Mouse (Mus musculus): ENCODE results near the gene Atxn7l3.
A peak's percentile ranks its signal among the peaks of the same experiment; 100 is the strongest.

Atxn7l3 gene

GRCm38 (mm10) chr11:102318576-102319409 is 22.4 kb upstream of the Atxn7l3 start:
- peak; percentile 42 to 62 for DNase-seq

DNA sequence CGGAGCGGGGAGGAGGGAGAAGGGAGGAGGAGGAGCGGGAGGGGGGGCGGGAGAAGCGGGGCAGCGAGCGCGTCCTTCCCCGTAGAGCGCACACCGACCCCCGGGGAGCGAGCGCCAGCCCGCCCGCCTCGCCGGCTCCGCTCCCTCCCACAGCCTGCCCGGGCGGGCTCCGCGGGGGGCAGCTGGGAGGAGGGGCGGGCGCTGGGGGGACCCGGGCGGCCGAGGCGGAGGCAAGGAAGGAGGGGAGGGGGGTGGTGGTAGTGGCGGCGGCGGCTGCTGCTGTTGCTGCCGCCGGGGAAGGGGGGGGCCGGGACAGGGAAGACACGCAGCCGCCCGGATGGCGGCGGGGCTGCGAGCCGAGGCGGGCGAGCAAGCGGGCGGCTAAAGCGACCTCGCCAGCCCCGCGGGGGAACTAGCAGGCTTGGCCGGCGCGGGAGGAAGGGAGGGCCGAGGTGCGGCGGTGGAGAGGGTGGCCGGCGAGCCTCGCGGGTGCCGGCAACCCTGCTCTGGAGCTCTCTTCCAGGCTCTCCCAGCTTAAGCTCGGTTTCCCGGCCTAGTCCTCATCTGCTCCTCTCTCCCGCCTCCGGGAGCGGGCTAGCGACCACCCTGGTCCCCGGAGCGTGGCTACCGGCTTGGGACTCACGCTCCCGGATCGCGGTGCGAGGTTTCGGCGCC is 21.6 kb upstream of the Atxn7l3 start:
- DNase-seq: peak; percentile 77 to 80

DNA sequence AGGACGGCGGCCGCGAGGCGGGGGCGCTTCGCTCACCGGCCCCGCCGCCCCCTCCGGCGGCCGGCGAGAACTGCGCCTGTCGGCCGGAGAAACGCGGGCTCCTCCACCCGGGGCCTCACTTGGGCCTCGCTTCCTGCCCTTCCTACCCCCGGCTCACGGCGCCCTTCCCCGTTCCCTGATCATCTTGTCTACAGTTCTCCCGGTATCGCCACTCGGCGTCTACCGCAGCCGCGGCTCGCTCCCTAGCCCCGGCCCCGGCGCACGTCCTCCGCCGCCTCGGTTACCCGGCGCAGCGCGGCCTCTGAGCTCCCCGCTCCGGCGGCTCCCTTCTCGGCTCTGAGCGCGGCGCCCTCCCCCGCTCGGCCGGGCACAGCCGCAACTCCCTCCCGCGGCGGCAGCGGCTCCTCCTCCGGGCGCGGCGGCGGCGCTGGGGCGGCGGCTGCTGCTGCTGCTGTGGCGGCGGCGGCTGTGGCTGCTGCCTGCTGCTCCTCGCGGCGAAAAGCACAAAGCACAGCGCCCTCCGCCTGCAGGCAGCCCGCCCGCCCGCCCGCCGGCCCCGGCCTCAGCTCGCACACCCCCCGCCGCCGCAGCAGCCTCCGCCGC is 21.0 kb upstream of the Atxn7l3 start:
- DNase-seq: peak; percentile 43 to 63

- peak; percentile 92 to 94 for DNase-seq
These were observed 20.3 kb upstream of the Atxn7l3 start for GRCm38 (mm10) chr11:102316572-102317297.

DNA sequence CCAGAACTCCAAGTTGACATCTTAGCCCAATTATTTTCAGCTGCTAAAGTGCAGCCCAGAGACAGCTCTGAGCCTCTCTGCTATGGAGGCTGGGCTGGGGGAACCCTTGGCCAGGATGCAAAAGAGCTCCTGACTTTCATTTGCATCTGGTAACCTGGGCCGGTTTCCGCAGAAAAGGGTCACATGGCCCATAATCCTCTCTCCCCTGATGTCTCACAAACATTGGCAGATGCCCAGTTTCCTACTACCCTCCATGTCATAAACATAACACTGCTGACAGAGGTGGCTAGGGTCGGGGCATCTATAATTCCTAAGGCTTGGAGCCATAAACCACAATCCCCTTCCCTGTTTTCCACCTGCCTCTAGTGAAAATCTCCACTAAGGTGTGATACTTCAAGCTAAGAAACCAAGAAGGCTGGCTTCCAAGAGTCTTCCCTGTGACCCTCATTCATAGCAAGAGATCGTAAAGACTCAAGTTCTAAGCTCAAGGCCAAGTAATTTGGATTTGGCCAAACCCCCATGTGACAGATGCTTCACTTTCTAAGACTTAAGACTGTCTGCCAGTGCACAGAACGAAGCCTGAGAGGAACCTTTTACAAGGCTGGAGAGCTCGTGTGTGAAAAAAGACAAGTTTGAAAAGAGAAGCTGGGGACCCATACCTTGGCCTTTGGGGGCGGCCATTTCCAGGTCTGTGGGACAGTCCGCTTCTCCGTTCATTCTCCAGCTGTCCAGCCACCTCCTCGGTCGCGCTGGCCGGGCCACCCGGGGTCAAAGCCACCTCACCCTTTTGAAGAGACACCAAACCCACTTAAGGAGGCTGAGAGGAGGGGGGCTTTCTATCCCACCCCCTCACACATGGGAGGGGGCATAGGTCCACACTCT is 19.5 kb upstream of the Atxn7l3 start:
- peak in 1 of 2 experiments; percentile 17 for DNase-seq

GRCm38 (mm10) chr11:102314321-102314720 is 17.9 kb upstream of the Atxn7l3 start:
- no peak for DNase-seq

DNA sequence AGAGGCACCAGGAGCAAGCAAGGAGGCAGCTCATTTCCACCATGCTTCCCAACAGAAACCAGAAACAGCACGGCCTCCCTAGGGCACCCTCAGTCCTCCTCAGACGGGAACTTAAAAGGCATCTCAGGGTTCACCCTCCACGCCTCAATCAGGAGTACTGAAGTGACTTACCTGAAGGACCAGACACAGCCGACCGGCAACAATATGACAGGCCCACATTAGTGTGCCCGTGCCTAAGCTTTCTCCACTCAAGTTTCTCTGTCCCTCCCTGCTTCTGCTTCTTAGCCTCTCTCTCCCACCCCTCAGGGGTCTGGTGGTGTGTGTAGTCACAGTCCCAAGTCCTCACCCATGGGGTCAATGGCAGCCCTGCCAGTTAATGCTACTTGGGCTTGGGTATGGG is 16.2 kb upstream of the Atxn7l3 start:
- no peak for DNase-seq

- DNase-seq: no peak
These were observed 15.5 kb upstream of the Atxn7l3 start for GRCm38 (mm10) chr11:102311966-102312365.

GRCm38 (mm10) chr11:102310768-102311695 is 14.6 kb upstream of the Atxn7l3 start:
- DNase-seq: no peak

- no peak for DNase-seq
These were observed 13.6 kb upstream of the Atxn7l3 start for GRCm38 (mm10) chr11:102309821-102310617.

- peak; percentile 97 to 98 for DNase-seq
These were observed 12.5 kb upstream of the Atxn7l3 start for GRCm38 (mm10) chr11:102308979-102309378.

DNA sequence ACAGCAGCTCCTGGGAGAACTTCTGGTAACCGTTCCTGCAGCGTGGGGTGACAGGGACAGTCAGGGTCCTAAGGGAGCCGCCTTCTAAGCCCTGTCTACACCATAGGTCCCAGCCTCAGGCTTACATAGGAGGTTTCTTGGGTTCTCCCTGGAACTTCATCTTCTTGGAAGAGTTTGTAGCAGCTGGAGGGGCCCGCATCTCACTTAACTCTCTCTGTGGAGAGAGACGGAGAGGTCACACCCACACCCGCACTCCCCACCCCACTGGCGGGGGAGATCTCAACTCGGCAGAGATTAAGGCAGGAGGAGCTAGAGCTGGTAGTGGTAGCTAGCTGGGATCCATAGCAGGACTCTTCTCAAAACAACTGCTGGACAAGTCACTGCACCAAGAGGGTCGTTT is 11.7 kb upstream of the Atxn7l3 start:
- DNase-seq: no peak

DNA sequence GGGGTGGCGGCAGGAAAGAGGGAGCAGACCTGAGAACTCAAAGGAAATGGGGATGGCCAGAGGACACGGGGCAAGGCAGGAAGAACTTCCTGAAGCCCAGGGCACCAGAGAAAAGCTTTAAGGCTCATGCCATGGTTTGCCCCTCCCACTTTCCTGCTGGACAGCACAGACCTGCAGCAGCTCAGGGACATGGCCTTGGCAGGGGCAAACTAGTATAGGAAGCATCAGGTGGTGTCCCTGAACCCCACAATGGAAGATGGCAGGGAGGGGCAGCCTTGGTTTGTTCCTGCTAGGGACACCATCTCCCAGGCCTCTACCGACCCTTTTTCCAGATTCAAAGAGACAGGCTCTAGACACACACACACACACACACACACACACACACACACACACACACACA is 8.9 kb upstream of the Atxn7l3 start:
- DNase-seq: no peak

DNA sequence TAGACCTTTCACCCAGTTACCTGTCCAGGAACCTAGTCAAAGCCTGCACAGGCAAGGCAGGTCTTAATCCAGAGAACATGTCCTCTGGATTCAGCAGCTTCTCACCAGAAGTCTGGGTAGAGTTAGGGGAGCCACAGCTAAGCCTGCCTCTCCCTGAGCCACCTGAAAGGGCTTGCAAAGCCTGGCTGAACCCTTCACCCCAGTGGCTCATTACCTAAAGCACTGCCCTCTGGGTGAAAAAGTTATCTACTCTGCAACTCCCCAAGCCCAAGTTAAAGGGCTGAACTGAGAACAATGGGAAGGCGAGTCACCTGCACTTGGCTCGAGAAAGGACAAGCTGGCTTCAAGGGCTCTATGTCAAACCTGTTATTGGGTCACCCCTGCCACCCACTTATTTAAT is 7.7 kb upstream of the Atxn7l3 start:
- no peak for DNase-seq

DNA sequence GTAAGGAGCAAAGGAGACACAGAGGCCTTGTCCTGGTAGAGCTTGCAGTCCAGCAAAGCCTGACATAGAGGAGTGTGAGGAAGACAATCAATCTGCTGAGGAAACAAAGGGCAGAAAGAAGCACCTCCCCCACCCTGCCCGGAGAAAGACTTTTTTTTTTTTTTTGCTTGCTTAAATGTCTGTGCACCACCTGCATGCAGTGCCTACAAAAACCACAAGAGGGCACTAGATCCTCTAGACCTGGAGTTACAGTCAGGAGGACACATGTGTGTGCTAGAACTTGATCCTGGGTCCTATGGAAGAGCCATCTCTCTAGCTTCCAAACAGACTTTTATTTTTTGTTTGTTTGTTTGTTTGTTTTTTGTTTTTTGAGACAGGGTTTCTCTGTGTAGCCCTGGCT is 3.4 kb upstream of the Atxn7l3 start:
- DNase-seq: peak in 1 of 2 experiments; percentile 53

- DNase-seq: no peak
These were observed 1.4 kb upstream of the Atxn7l3 start for GRCm38 (mm10) chr11:102297577-102298556.

GRCm38 (mm10) chr11:102295598-102296471 is 596 bp downstream of the Atxn7l3 start:
- DNase-seq: peak; percentile 39 to 50

Measured in lung, adult 18-20 months (tissue).